Mouse (Mus musculus): ENCODE measurements around the gene Rasa4. TPM values are rescaled to one million over a fixed set of nuclear protein-coding genes. Genes with fewer than 3 reads are reported as not detected.
"Not testable (repeated sequence)": the region's sequence is repeated elsewhere in the genome, so short reads cannot be mapped to it uniquely, and the experiment has no call there.

The Rasa4 gene
- polyA plus RNA-seq, 1 experiment: 16.1 TPM

- Histone ChIP-seq H3K4me3 (replicated peaks; ENCODE audit: extremely low read depth, low read depth, low read length) (no peak overlapping the region), H3K4me1 (ENCODE audit: control insufficient read depth, insufficient read depth, low read length) (no peaks in the 10 kb centered on the region)
- no peak for DNase-seq
- WGBS: 96% methylated on average over 1 of the region's 1 CpGs
- TF ChIP-seq POLR2A (IDR thresholded peaks at IDR 0.05; ENCODE audit: borderline replicate concordance, extremely low read depth, low read depth, low read length) (no peak), CTCF (IDR thresholded peaks at IDR 0.05; ENCODE audit: insufficient read depth, low read length) (no peak)
Measured at GRCm38 (mm10) chr5:136146936-136147335, 63.2 kb downstream of the Rasa4 start.

- Histone ChIP-seq H3K4me3 (replicated peaks; ENCODE audit: extremely low read depth, low read depth, low read length) (no peak overlapping the region), H3K4me1 (ENCODE audit: control insufficient read depth, insufficient read depth, low read length) (no peaks in the 10 kb centered on the region)
- no peak for TF ChIP-seq CTCF (IDR thresholded peaks at IDR 0.05; ENCODE audit: insufficient read depth, low read length)
- no peak for TF ChIP-seq POLR2A (IDR thresholded peaks at IDR 0.05; ENCODE audit: borderline replicate concordance, extremely low read depth, low read depth, low read length)
- DNase-seq: no peak
- 72% methylated on average over 8 of the region's 8 CpGs for WGBS
Measured at GRCm38 (mm10) chr5:136147704-136148103, 64.0 kb downstream of the Rasa4 start.

DNA sequence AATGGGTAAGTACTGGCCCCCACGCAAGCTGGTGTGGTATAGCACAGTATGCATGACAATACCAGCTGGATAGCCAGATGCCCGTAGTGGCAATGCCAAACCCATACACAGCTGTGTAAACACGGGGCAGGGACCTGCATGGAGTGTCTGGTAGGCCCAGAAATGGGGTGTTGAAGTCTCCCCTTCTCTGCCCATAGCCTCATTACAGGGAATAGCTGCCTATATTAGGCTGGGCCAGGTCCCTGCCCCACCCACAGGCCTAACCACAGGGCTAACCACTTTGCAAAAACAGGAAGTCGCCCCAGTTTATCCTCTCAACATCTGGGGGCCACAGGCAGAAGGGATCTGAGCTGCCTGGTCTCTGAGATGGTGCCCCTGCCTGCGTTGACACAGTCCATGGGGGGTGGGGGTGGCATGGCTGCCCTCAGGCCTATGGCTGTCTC, 65.4 kb downstream of the Rasa4 start:
- H3K4me3 ChIP-seq (replicated peaks; ENCODE audit: extremely low read depth, low read depth, low read length); H3K4me1 ChIP-seq (ENCODE audit: control insufficient read depth, insufficient read depth, low read length); DNase-seq: not testable (repeated sequence)
- 54% methylated on average over 5 of the region's 5 CpGs for WGBS

DNA sequence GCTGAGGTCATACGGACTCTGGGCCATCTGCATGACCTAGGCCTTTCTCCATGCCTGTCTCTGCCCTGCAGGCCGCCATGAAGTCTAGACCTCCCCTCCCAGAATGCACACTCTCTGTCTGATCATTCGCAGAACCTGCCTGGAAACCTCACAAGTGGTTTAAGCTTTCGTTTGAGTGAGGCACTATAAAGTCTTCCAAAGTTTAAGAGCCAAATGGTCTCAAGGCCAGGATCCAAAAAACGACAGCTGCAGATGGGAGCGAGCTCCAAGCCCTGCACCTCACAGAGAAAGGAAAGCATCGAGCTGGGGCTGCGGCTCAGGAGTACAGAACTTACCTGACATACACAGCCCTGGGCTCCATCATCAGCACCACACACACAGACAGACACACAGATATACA, 68.6 kb downstream of the Rasa4 start:
- DNase-seq: no peak
- Histone ChIP-seq H3K4me1 (ENCODE audit: control insufficient read depth, insufficient read depth, low read length) (no peaks in the 10 kb centered on the region), H3K4me3 (replicated peaks; ENCODE audit: extremely low read depth, low read depth, low read length) (no peak overlapping the region)
- no peak for TF ChIP-seq POLR2A (IDR thresholded peaks at IDR 0.05; ENCODE audit: borderline replicate concordance, extremely low read depth, low read depth, low read length)
- WGBS: 71% methylated on average over 8 of the region's 8 CpGs

DNA sequence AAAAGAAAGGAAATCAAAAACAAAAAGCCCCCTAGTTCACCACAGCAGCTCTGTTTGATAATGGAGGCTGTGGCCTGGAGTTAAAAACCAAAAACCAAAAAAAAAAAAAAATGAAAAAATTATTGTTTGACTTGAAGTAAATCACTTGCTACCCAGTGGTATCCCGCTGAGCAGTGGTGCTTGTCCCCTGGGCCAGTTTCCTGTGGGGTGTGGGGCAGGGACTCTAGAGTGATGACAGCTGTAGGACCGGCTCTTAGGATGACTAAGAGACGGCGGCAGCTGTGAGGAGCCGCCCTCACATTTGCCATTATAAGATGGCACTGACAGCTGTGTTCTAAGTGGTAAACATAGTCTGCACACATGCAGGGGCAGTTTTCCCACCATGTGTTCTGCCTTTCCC, 71.7 kb downstream of the Rasa4 start:
- no peak for DNase-seq
- 72% methylated on average over 5 of the region's 5 CpGs for WGBS
- Histone ChIP-seq H3K4me3 (replicated peaks; ENCODE audit: extremely low read depth, low read depth, low read length) (no peak overlapping the region), H3K4me1 (ENCODE audit: control insufficient read depth, insufficient read depth, low read length) (peaks cover under 1% of the 10 kb centered on the region; the same call in 1 of the 2 replicates)
- no peak for TF ChIP-seq POLR2A (IDR thresholded peaks at IDR 0.05; ENCODE audit: borderline replicate concordance, extremely low read depth, low read depth, low read length)
- no peak for TF ChIP-seq CTCF (IDR thresholded peaks at IDR 0.05; ENCODE audit: insufficient read depth, low read length)

GRCm38 (mm10) chr5:136160084-136160483, 76.4 kb downstream of the Rasa4 start:
- H3K4me1 ChIP-seq (ENCODE audit: control insufficient read depth, insufficient read depth, low read length); H3K4me3 ChIP-seq (replicated peaks; ENCODE audit: extremely low read depth, low read depth, low read length); DNase-seq: not testable (repeated sequence)
- WGBS: 63% methylated on average over 11 of the region's 12 CpGs

Other genes with a start within 250 kb of the Rasa4 start
- 541 and 589 TPM in 2 replicates for gene Hspb1, start 196.0 kb upstream of the Rasa4 start, polyA plus RNA-seq (2012; rRNA removed)
- 66.2 and 80.3 TPM in 2 replicates for gene Ywhag, start 149.3 kb upstream of the Rasa4 start, polyA plus RNA-seq (2012; rRNA removed)
- gene Ssc4d, start 109.4 kb upstream of the Rasa4 start, polyA plus RNA-seq (2012; rRNA removed): 3.6 and 3.9 TPM in 2 replicates
- 0.08 TPM in 1 of 2 replicates, not detected in the other for gene Zp3, start 103.8 kb upstream of the Rasa4 start, polyA plus RNA-seq (2012; rRNA removed)
- gene Dtx2, start 89.1 kb upstream of the Rasa4 start, polyA plus RNA-seq (2012; rRNA removed): 23.9 and 29.9 TPM in 2 replicates
- gene Upk3b, start 45.4 kb upstream of the Rasa4 start, polyA plus RNA-seq (2012; rRNA removed): 62.7 and 76.3 TPM in 2 replicates
- 4.2 TPM in 1 of 2 replicates, not detected in the other for gene Upk3bl, start 29.4 kb upstream of the Rasa4 start, polyA plus RNA-seq (2012; rRNA removed)
- 35.0 and 37.1 TPM in 2 replicates for gene Polr2j, start 32.7 kb downstream of the Rasa4 start, polyA plus RNA-seq (2012; rRNA removed)
- gene Lrwd1, start 52.2 kb downstream of the Rasa4 start, polyA plus RNA-seq (2012; rRNA removed): 32.3 and 35.4 TPM in 2 replicates
- gene Alkbh4, start 52.2 kb downstream of the Rasa4 start, polyA plus RNA-seq (2012; rRNA removed): 15.1 TPM in 2 replicates
- 39.2 and 51.0 TPM in 2 replicates for gene Orai2, start 86.8 kb downstream of the Rasa4 start, polyA plus RNA-seq (2012; rRNA removed)
- gene Prkrip1, start 115.0 kb downstream of the Rasa4 start, polyA plus RNA-seq (2012; rRNA removed): 8.9 and 11.0 TPM in 2 replicates
- gene Sh2b2, start 162.6 kb downstream of the Rasa4 start, polyA plus RNA-seq (2012; rRNA removed): 11.5 and 12.6 TPM in 2 replicates

Measured in lung, adult 2 months (tissue).